Mouse (Mus musculus): ENCODE measurements around the gene Astn1. TPM values are rescaled to one million over a fixed set of nuclear protein-coding genes. Genes with fewer than 3 reads are reported as not detected.

Astn1 gene
- polyA plus RNA-seq, 1 experiment = 0.46 TPM

GRCm38 (mm10) chr1:158687726-158688125, 325.7 kb downstream of the Astn1 start:
- Histone ChIP-seq H3K27ac (ENCODE audit: insufficient read depth, low read length) (no peak overlapping the region), H3K4me1 (ENCODE audit: control insufficient read depth, insufficient read depth, low read length) (no peaks in the 10 kb centered on the region), H3K4me3 (ENCODE audit: insufficient read depth, low read length) (no peak overlapping the region)
- TF ChIP-seq CTCF (IDR thresholded peaks at IDR 0.05; ENCODE audit: borderline replicate concordance, insufficient read depth, low read length) (no peak), POLR2A (IDR thresholded peaks at IDR 0.05; ENCODE audit: low read depth, low read length) (no peak)

- Histone ChIP-seq H3K4me3 (ENCODE audit: insufficient read depth, low read length) (no peak overlapping the region), H3K4me1 (ENCODE audit: control insufficient read depth, insufficient read depth, low read length) (peaks cover 4% of the 10 kb centered on the region; the same call in 1 of the 2 replicates), H3K27ac (ENCODE audit: insufficient read depth, low read length) (no peak overlapping the region)
- no peak for TF ChIP-seq POLR2A (IDR thresholded peaks at IDR 0.05; ENCODE audit: low read depth, low read length)
- no peak for TF ChIP-seq CTCF (IDR thresholded peaks at IDR 0.05; ENCODE audit: borderline replicate concordance, insufficient read depth, low read length)
These were observed 335.4 kb downstream of the Astn1 start for GRCm38 (mm10) chr1:158697423-158697822.

GRCm38 (mm10) chr1:158697859-158698569, 335.9 kb downstream of the Astn1 start:
- Histone ChIP-seq H3K4me1 (ENCODE audit: control insufficient read depth, insufficient read depth, low read length) (peaks cover 4% of the 10 kb centered on the region; the same call in 1 of the 2 replicates), H3K4me3 (ENCODE audit: insufficient read depth, low read length) (no peak overlapping the region), H3K27ac (ENCODE audit: insufficient read depth, low read length) (no peak overlapping the region)
- no peak for TF ChIP-seq CTCF (IDR thresholded peaks at IDR 0.05; ENCODE audit: borderline replicate concordance, insufficient read depth, low read length)
- TF ChIP-seq POLR2A (IDR thresholded peaks at IDR 0.05; ENCODE audit: low read depth, low read length) = no peak

GRCm38 (mm10) chr1:158699276-158699675, 337.2 kb downstream of the Astn1 start:
- no peak for TF ChIP-seq POLR2A (IDR thresholded peaks at IDR 0.05; ENCODE audit: low read depth, low read length)
- no peak for TF ChIP-seq CTCF (IDR thresholded peaks at IDR 0.05; ENCODE audit: borderline replicate concordance, insufficient read depth, low read length)
- no peak overlapping the region for H3K4me3 ChIP-seq (ENCODE audit: insufficient read depth, low read length)
- H3K27ac ChIP-seq (ENCODE audit: insufficient read depth, low read length) = no peak overlapping the region
- H3K4me1 ChIP-seq (ENCODE audit: control insufficient read depth, insufficient read depth, low read length) = peaks cover 4% of the 10 kb centered on the region; the same call in 1 of the 2 replicates

- Histone ChIP-seq H3K4me3 (ENCODE audit: insufficient read depth, low read length) (no peak overlapping the region), H3K27ac (ENCODE audit: insufficient read depth, low read length) (no peak overlapping the region), H3K4me1 (ENCODE audit: control insufficient read depth, insufficient read depth, low read length) (peaks cover 4% of the 10 kb centered on the region; the same call in 1 of the 2 replicates)
- TF ChIP-seq POLR2A (IDR thresholded peaks at IDR 0.05; ENCODE audit: low read depth, low read length) (no peak), CTCF (IDR thresholded peaks at IDR 0.05; ENCODE audit: borderline replicate concordance, insufficient read depth, low read length) (no peak)
These were observed 338.1 kb downstream of the Astn1 start for GRCm38 (mm10) chr1:158700147-158700546.

GRCm38 (mm10) chr1:158701336-158701735, 339.3 kb downstream of the Astn1 start:
- no peak for TF ChIP-seq POLR2A (IDR thresholded peaks at IDR 0.05; ENCODE audit: low read depth, low read length)
- no peak for TF ChIP-seq CTCF (IDR thresholded peaks at IDR 0.05; ENCODE audit: borderline replicate concordance, insufficient read depth, low read length)
- no peak overlapping the region for H3K4me3 ChIP-seq (ENCODE audit: insufficient read depth, low read length)
- H3K4me1 ChIP-seq (ENCODE audit: control insufficient read depth, insufficient read depth, low read length) = peaks cover 4% of the 10 kb centered on the region; the same call in 1 of the 2 replicates
- no peak overlapping the region for H3K27ac ChIP-seq (ENCODE audit: insufficient read depth, low read length)

GRCm38 (mm10) chr1:158713301-158714095, 351.4 kb downstream of the Astn1 start:
- Histone ChIP-seq H3K27ac (ENCODE audit: insufficient read depth, low read length) (peak overlapping the region; percentile 32; the same call in 1 of the 2 replicates), H3K4me1 (ENCODE audit: control insufficient read depth, insufficient read depth, low read length) (peaks cover 4% of the 10 kb centered on the region; the same call in 1 of the 2 replicates), H3K4me3 (ENCODE audit: insufficient read depth, low read length) (no peak overlapping the region)
- no peak for TF ChIP-seq POLR2A (IDR thresholded peaks at IDR 0.05; ENCODE audit: low read depth, low read length)
- no peak for TF ChIP-seq CTCF (IDR thresholded peaks at IDR 0.05; ENCODE audit: borderline replicate concordance, insufficient read depth, low read length)

- Histone ChIP-seq H3K4me1 (ENCODE audit: control insufficient read depth, insufficient read depth, low read length) (peaks cover 16% of the 10 kb centered on the region), H3K27ac (ENCODE audit: insufficient read depth, low read length) (peak overlapping the region; percentile 67), H3K4me3 (ENCODE audit: insufficient read depth, low read length) (no peak overlapping the region)
- TF ChIP-seq CTCF (IDR thresholded peaks at IDR 0.05; ENCODE audit: borderline replicate concordance, insufficient read depth, low read length) = no peak
- no peak for TF ChIP-seq POLR2A (IDR thresholded peaks at IDR 0.05; ENCODE audit: low read depth, low read length)
These were observed 370.9 kb downstream of the Astn1 start for GRCm38 (mm10) chr1:158732868-158733496.

- Histone ChIP-seq H3K4me1 (ENCODE audit: control insufficient read depth, insufficient read depth, low read length) (peaks cover 5% of the 10 kb centered on the region), H3K27ac (ENCODE audit: insufficient read depth, low read length) (no peak overlapping the region), H3K4me3 (ENCODE audit: insufficient read depth, low read length) (no peak overlapping the region)
- TF ChIP-seq POLR2A (IDR thresholded peaks at IDR 0.05; ENCODE audit: low read depth, low read length) = no peak
- TF ChIP-seq CTCF (IDR thresholded peaks at IDR 0.05; ENCODE audit: borderline replicate concordance, insufficient read depth, low read length) = no peak
These were observed 377.3 kb downstream of the Astn1 start for GRCm38 (mm10) chr1:158739132-158739919.
